Mouse (Mus musculus) neural tube, embryonic 13.5 days (tissue): ENCODE data around the gene Iqcn. TPM values are rescaled to one million over a fixed set of nuclear protein-coding genes. Genes with fewer than 3 reads are reported as not detected.

Experiments
- ATAC-seq: fragments of 200-750 bp; cut with Nextera tagmentation; 2 replicates; pipeline ENCODE4 v1.8.0; 2017; ENCODE audit warnings: low read depth, mild to moderate bottlenecking, moderate TSS enrichment, moderate library complexity
- H3K27ac ChIP-seq: fragments of 300-500 bp; sonication (generic); replicated peaks from 2 replicates; pipeline ENCODE4 v1.5.1; 2015; ENCODE audit warnings: moderate library complexity, mild to moderate bottlenecking, inconsistent platforms
- H3K27me3 ChIP-seq: fragments of 300-500 bp; sonication (generic); 2 replicates; pipeline ENCODE4 v1.6.1; 2015; ENCODE audit warnings: mild to moderate bottlenecking, inconsistent platforms
- H3K36me3 ChIP-seq: fragments of 300-500 bp; sonication (generic); 2 replicates; pipeline ENCODE4 v1.6.1; 2015; ENCODE audit warnings: mild to moderate bottlenecking, inconsistent platforms
- H3K4me1 ChIP-seq: fragments of 300-500 bp; sonication (generic); replicated peaks from 2 replicates; pipeline ENCODE4 v1.6.1; 2015; ENCODE audit warnings: inconsistent platforms
- H3K4me2 ChIP-seq: fragments of 300-500 bp; sonication (generic); 2 replicates; pipeline ENCODE4 v1.6.1; 2015; ENCODE audit warnings: inconsistent platforms, mild to moderate bottlenecking, moderate library complexity
- H3K4me3 ChIP-seq: fragments of 300-500 bp; sonication (generic); 2 replicates; pipeline ENCODE4 v1.5.1; 2015; ENCODE audit warnings: mild to moderate bottlenecking, inconsistent platforms
- H3K9ac ChIP-seq: fragments of 300-500 bp; sonication (generic); 2 replicates; pipeline ENCODE4 v1.6.1; 2015; ENCODE audit warnings: moderate library complexity, mild to moderate bottlenecking, inconsistent platforms
- H3K9me3 ChIP-seq: fragments of 300-500 bp; sonication (generic); 2 replicates; pipeline ENCODE4 v1.6.1; 2016; ENCODE audit warnings: inconsistent platforms
- WGBS: fragments of 180-500 bp; shearing (Covaris S2); methylation state at CpG from one replicate; pipeline ENCODE4 v1.1.7; 2015; 5-methylcytosine and 5-hydroxymethylcytosine counted together
- polyA plus RNA-seq: library from polyadenylated mRNA; unstranded; fragments of >200 nt; fragmentation: Nextera tagmentation; extraction: Ambion mirVana; gene quantifications from 2 replicates; pipeline ENCODE4 v1.2.1, GENCODE M21; 2015

The Iqcn gene
- 0.08 and 0.17 TPM in 2 replicates for polyA plus RNA-seq

DNA sequence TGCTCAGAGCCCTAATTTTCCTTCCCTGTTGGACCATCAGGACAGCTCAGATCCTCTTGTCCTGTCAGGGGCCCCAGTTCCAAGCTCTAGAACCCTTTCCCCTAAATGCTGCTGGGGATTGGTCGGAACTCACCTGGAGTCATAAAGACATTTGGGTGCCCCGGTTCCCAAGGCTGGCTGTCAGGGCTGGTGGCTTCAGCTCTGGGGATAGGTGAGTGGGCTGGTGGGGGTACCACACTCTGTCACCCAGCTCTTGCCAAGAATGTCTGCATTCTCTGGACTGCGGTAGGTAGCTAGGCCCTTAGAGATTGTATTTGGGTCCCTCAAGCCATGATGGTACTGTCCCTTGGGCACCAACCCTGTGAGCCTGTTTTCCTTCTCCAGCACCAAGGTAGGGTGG, at the start of gene Iqcn:
Gene Iqcn (plus strand): TSS at position 171 of the 400 bp plus-strand sequence.
- H3K27ac ChIP-seq = 0 out of 2 replicates have a peak within 1 kb of the TSS, but pooled peaks have one; percentile 24
- peak within 1 kb of the TSS; percentile 97 for H3K4me3 ChIP-seq
- no peaks in the 10 kb centered on the region for H3K9me3 ChIP-seq
- ATAC-seq = no peak
- peaks cover 24% of the 10 kb centered on the region for H3K36me3 ChIP-seq
- WGBS = 89% methylated on average over 3 of the region's 3 CpGs
- H3K9ac ChIP-seq = peak within 1 kb of the TSS; percentile 100
- peak within 1 kb of the TSS; percentile 89 for H3K4me2 ChIP-seq
- peaks cover 38% of the 10 kb centered on the region for H3K4me1 ChIP-seq
- no peaks in the 10 kb centered on the region for H3K27me3 ChIP-seq

DNA sequence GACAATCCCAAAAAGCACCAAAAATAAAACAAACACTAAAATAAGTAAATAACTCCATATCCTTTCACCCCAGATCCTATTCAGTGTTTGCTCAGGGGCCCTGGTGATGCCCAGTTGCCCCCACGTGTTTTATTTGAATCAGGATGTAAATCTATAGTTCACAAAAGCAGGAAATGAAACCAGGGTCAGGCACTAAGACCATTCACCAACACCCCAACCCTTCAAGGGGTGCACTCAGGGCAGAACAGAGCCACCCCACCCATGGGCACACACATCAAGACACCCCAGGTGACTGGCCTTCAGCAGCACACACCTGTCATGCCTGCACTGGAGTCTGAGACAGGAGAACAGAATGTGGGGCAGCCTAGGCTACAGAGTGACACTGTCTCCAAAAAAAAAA, 49.1 kb upstream of the Iqcn start:
- 51% methylated on average over 1 of the region's 1 CpGs for WGBS
- Histone ChIP-seq H3K27me3 (no peaks in the 10 kb centered on the region), H3K36me3 (peaks cover 56% of the 10 kb centered on the region), H3K9ac (no peak overlapping the region), H3K4me1 (peaks cover 90% of the 10 kb centered on the region), H3K9me3 (no peaks in the 10 kb centered on the region), H3K27ac (peak overlapping the region; percentile 92), H3K4me3 (no peak overlapping the region), H3K4me2 (peak overlapping the region; percentile 21; the same call in 1 of the 2 replicates)
- no peak for ATAC-seq

DNA sequence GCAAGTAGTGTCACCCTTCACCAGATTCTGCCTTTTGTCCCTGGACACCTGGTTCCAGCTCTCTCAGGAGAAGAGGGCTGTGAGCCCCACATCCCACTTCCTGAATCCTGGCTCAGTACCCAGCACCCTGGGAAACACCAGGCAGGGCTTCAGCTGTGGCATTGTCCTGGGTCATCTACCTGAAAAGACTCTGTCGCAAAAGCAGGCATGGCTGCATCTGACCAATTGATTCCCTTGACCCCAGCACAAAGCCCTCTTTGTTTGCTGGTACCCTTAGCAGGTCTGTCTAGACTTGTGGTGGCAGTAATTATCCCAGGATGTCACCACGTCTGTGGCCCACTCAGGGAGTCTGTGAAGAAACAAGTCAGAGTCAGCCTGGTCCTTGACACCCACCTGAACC, 47.8 kb upstream of the Iqcn start:
- no peak for ATAC-seq
- WGBS = 12% methylated on average over 2 of the region's 2 CpGs
- peak overlapping the region; percentile 92 for H3K27ac ChIP-seq
- peaks cover 86% of the 10 kb centered on the region for H3K4me1 ChIP-seq
- no peak overlapping the region for H3K4me3 ChIP-seq
- 0 out of 2 replicates have a peak overlapping the region, but pooled peaks have one; percentile 34 for H3K9ac ChIP-seq
- H3K36me3 ChIP-seq = peaks cover 43% of the 10 kb centered on the region
- no peaks in the 10 kb centered on the region for H3K27me3 ChIP-seq
- no peaks in the 10 kb centered on the region for H3K9me3 ChIP-seq
- peak overlapping the region; percentile 33 for H3K4me2 ChIP-seq

DNA sequence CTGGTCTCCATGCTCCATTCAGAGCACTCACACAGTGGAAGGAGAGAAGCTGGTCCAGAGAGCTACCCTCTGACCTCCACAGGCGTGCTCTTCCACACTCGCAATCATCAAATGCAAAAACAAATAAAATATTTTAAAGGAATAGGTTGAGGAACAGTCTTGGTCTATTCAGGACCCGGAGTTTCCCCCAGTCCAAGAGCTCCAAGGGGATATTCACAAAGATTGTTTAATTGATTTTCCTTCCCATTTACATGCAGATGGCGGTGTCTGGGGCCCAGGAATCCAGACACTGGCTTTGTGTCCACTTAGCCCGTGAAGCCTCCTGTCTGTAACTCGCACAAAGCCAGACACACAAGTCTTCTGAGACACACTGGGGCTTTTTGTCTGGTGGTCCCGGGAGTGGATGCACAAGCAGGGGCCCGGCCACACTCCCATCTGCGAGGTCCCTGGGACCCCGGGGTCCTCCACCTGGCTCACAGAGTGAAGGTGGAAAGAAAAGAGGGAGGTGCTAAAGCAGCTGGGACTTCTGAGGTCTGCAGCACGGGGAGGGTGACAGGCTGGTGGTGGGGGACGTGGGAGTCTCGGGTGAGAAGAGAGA, 47.0 kb upstream of the Iqcn start:
- H3K4me2 ChIP-seq = peak overlapping the region; percentile 81
- WGBS = 12% methylated on average over 13 of the region's 13 CpGs
- no peaks in the 10 kb centered on the region for H3K27me3 ChIP-seq
- ATAC-seq = peak; percentile 38
- peak overlapping the region; percentile 46; the same call in 1 of the 2 replicates for H3K9ac ChIP-seq
- peaks cover 35% of the 10 kb centered on the region for H3K36me3 ChIP-seq
- peak overlapping the region; percentile 92 for H3K27ac ChIP-seq
- peaks cover 82% of the 10 kb centered on the region for H3K4me1 ChIP-seq
- H3K9me3 ChIP-seq = no peaks in the 10 kb centered on the region
- H3K4me3 ChIP-seq = no peak overlapping the region

DNA sequence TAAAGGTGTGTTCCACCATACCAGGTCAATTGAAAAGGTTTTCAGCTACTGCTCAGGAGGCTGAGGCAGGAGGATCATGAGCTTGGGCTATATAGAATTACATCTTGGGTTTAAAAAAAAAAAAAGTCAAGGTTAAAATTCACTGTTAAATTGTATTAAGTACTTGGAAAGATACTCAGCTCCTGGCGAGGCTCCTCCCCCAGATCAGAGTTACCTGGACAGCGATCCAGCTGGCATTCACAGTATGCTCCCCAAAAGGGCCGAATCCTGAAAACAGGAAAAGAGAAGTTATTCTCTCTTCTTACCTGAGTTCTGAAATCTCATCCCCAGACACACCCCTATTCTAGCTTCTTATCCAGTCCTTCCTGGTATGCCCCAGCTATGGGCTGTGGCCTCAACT, 46.0 kb upstream of the Iqcn start:
- Histone ChIP-seq H3K36me3 (peaks cover 26% of the 10 kb centered on the region), H3K27ac (peak overlapping the region; percentile 92), H3K4me1 (peaks cover 82% of the 10 kb centered on the region), H3K27me3 (no peaks in the 10 kb centered on the region), H3K4me3 (peak overlapping the region; percentile 84), H3K9ac (peak overlapping the region; percentile 91), H3K9me3 (no peaks in the 10 kb centered on the region), H3K4me2 (peak overlapping the region; percentile 81)
- no peak for ATAC-seq
- WGBS = 90% methylated on average over 3 of the region's 3 CpGs

DNA sequence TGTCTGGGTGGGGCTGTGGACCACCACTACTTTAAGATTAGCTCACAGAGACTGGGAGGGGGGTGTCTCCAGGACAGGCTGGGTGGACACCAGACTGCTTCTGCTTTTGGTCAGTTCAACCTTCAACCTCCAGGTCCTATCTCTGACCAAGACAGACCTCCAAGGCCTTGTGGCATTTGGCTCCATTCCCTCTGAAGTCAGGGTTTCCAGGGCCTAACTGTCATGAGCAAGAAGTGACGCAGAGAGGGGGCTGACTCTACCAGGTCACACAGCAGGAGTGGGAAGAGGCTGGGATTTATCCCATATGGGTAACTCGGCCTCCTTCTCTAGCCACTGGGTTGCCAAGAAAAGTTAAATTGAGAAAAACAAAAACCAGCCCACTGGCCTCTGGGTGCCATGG, 45.5 kb upstream of the Iqcn start:
- H3K36me3 ChIP-seq = peaks cover 20% of the 10 kb centered on the region
- WGBS = 46% methylated on average over 2 of the region's 2 CpGs
- peaks cover 77% of the 10 kb centered on the region for H3K4me1 ChIP-seq
- H3K4me3 ChIP-seq = peak overlapping the region; percentile 84
- peak overlapping the region; percentile 81 for H3K4me2 ChIP-seq
- H3K9ac ChIP-seq = peak overlapping the region; percentile 91
- H3K9me3 ChIP-seq = no peaks in the 10 kb centered on the region
- no peak for ATAC-seq
- H3K27ac ChIP-seq = peak overlapping the region; percentile 92
- H3K27me3 ChIP-seq = no peaks in the 10 kb centered on the region

DNA sequence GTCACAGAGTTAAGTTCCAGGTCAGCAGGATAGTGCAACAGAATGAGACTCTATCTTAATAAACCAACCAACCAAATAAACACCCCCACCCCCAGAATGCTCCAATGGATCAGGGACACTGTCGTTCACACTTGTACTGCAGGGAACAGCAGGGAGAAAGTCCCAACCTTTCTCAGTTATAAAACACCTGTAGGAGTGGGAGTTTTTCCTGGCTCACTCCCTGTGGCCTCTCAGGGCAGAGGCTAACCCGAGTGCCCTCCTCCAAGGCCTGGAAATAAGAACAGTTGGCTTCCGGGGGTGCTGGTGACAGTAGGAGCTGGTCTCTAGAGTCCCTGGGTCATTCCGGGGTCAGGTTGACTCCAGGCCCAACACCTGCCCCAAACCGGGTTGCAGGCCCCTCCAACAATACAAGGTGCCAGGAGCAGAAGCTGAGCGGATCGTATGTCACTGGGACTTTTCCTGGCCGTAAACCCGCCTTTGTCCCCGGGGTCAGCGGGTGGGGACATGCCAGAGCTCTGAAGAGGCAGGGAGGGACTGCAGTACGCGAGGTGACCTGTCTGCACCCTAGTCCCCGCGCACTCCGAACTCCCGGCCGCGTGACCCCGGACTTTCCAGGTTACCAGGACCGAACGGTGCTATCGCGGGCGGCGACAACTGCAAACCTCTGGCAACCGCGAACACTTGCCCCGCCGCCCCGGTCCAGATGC, 44.2 kb upstream of the Iqcn start:
- no peak; the same call in 1 of the 2 replicates for ATAC-seq
- Histone ChIP-seq H3K9ac (peak overlapping the region; percentile 91), H3K27ac (peak overlapping the region; percentile 92), H3K4me3 (peak overlapping the region; percentile 84), H3K4me2 (peak overlapping the region; percentile 81), H3K36me3 (peaks cover 16% of the 10 kb centered on the region), H3K9me3 (no peaks in the 10 kb centered on the region), H3K4me1 (peaks cover 67% of the 10 kb centered on the region), H3K27me3 (no peaks in the 10 kb centered on the region)
- under 1% methylated on average over 31 of the region's 31 CpGs for WGBS

DNA sequence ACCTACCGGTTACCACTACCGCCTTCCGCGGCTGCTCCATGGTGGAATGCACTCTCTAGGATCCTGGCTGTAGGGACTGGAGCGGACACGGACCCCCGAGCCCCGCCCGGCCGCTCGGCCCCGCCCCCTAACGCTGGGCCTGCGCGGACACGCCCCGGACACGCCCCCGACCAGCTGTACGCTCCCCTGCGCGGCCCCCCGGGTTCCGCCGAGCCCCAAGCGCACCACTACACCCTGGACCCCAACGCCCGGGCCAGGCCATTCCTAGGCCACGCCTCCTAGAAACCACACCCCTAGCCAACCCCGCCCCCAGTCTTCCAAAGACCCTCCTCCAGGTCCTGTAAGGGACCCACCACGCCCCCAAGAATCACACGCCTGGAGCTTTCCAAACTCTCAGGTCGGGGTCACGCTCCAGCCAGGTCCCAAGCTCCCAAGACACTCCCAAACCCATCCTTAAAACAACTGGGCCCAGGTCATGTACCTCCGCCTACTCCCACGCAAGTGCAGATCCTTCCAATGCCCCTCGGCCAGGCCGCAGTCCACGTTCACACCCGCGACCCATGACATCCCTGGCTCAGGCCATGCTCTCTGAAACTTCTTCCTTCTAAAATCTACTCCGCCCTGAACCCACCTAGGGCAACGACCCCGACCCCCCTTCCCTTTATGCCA, 43.5 kb upstream of the Iqcn start:
- H3K9me3 ChIP-seq = no peaks in the 10 kb centered on the region
- peaks cover 60% of the 10 kb centered on the region for H3K4me1 ChIP-seq
- ATAC-seq = peak; percentile 88
- H3K9ac ChIP-seq = peak overlapping the region; percentile 91
- H3K27ac ChIP-seq = peak overlapping the region; percentile 92
- no peaks in the 10 kb centered on the region for H3K27me3 ChIP-seq
- under 1% methylated on average over 38 of the region's 44 CpGs for WGBS
- H3K36me3 ChIP-seq = peaks cover 13% of the 10 kb centered on the region
- peak overlapping the region; percentile 84 for H3K4me3 ChIP-seq
- H3K4me2 ChIP-seq = peak overlapping the region; percentile 81

DNA sequence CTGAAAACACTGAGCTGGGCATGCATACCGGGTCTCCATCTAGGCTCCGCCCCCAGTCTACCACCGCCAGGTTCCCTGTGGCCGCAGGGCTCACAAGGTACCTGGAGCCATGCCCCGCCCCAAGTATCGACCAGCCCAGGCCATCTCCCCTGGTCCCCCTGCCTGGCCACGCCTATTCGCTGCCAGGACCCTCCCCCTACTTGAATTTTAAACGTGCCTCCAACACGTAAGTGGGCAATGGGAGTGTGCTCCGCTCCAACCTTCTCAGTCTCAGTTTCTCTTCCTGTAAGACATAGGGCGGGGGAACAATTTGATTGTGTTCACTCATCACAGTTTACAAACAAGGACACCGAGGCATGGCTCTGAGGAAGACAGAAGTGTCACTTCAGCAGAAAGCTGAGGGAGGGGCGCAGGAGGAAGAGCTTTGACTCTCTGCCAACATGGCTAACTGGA, 43.0 kb upstream of the Iqcn start, which contains the start of gene Pgpep1:
Gene Pgpep1 (minus strand): TSS at position 116 of the 453 bp plus-strand sequence.
- no peaks in the 10 kb centered on the region for H3K9me3 ChIP-seq
- peaks cover 54% of the 10 kb centered on the region for H3K4me1 ChIP-seq
- H3K36me3 ChIP-seq = 0 out of 2 replicates have a peak, but pooled peaks cover 8% of the 10 kb centered on the region
- H3K4me3 ChIP-seq = peak within 1 kb of the TSS; percentile 84
- peak within 1 kb of the TSS; percentile 91 for H3K9ac ChIP-seq
- no peaks in the 10 kb centered on the region for H3K27me3 ChIP-seq
- peak within 1 kb of the TSS; percentile 92 for H3K27ac ChIP-seq
- peak within 1 kb of the TSS; percentile 81 for H3K4me2 ChIP-seq
- ATAC-seq = peak; percentile 45
- 3% methylated on average over 14 of the region's 14 CpGs for WGBS

DNA sequence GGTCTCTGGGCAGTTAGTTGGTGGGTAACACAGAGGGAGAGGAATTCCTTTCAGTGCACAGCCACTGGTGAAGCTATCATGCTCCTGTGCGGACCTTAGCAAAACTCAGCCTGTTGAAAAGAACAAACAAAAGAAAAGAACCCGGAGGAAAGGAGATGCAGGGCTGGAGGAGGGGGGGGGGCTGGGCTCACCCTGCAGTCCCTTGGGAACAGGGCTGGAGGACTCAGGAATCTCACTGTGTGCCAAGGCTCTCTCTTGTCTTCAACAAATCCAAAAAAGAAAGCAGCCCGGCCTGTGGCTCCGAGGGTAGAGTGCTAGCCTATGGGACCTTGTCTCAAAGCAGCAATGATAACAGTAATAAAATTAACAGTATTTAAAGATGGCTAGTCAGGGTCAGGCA, 39.6 kb upstream of the Iqcn start:
- Histone ChIP-seq H3K27ac (peak overlapping the region; percentile 69), H3K9me3 (no peaks in the 10 kb centered on the region), H3K36me3 (no peaks in the 10 kb centered on the region), H3K4me3 (no peak overlapping the region), H3K4me1 (peaks cover 21% of the 10 kb centered on the region), H3K9ac (no peak overlapping the region), H3K27me3 (no peaks in the 10 kb centered on the region), H3K4me2 (no peak overlapping the region)
- ATAC-seq = no peak
- WGBS = 30% methylated on average over 4 of the region's 4 CpGs

DNA sequence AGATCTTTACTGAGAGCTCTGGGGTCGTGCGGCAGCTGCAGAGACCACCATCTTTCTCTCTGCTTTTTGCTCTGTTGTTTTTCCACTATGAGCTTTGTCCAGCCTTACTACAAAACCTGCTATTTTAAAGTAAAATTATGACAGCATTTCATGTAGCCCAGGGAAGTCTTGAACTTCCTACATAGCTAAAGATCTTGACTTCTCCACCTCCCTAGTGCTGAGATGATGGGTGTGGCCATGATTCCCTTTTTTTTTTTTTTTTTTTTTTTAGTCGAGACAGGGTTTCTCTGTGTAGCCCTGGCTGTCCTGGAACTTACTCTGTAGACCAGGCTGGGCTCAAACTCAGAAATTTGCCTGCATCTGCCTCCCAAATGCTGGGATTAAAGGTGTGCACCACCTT, 38.6 kb upstream of the Iqcn start:
- Histone ChIP-seq H3K4me1 (peaks cover 15% of the 10 kb centered on the region), H3K27me3 (no peaks in the 10 kb centered on the region), H3K9me3 (no peaks in the 10 kb centered on the region), H3K36me3 (no peaks in the 10 kb centered on the region), H3K4me2 (no peak overlapping the region), H3K9ac (no peak overlapping the region), H3K27ac (0 out of 2 replicates have a peak overlapping the region, but pooled peaks have one; percentile 38), H3K4me3 (no peak overlapping the region)
- 74% methylated on average over 3 of the region's 3 CpGs for WGBS
- ATAC-seq = no peak

DNA sequence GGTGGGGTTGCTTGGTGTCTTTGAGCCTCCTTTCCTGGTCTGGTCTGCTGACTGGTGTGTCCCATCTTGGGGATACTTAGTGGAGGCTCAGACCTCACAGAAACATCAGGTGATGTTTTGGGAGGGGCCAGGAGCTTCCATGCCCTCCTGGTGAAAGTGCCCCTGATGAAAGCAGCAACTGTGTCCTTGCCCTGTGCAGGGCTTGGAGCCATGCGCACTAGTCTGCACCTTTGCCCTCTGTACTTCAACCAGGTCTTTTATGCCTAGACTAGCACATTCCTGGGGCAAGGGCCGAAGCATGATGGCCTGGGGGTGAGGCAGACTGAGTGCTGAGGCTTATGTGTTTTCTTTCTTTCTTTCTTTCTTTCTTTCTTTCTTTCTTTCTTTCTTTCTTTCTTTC, 37.7 kb upstream of the Iqcn start:
- WGBS = 75% methylated on average over 2 of the region's 2 CpGs
- Histone ChIP-seq H3K27ac (no peak overlapping the region), H3K4me1 (0 out of 2 replicates have a peak, but pooled peaks cover 6% of the 10 kb centered on the region), H3K9me3 (no peaks in the 10 kb centered on the region), H3K36me3 (no peaks in the 10 kb centered on the region), H3K4me3 (no peak overlapping the region), H3K9ac (no peak overlapping the region), H3K27me3 (no peaks in the 10 kb centered on the region), H3K4me2 (no peak overlapping the region)
- ATAC-seq = no peak
